Mouse (Mus musculus): Measurements from ENCODE around the gene Amelx. TPM values are rescaled to one million over a fixed set of nuclear protein-coding genes. Genes with fewer than 3 reads are reported as not detected.

Amelx gene
- polyA plus RNA-seq, 1 experiment from 2014 or later, result not detected

DNA sequence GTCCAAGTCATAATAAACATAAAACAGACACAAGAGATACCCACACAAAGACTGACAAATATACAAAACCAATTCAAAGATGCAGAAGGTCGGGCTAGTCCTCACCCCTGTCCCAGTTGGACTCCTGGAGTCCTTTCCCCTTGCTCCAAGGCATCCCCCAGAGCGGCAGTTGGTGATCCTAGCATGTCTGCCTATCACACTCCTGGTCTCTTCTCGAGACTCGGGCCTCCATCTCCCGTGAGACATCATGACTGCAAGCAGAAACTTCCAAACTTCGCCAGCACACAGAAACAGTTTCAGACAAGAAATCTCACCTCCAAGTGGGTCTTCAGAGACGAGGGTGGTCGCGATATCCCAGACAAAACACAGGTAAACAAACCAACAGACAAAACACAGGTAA lies 46.5 kb downstream of the Amelx start:
- WGBS, result 81% methylated on average over 9 of the region's 9 CpGs
- H3K4me3 ChIP-seq (ENCODE audit: low read depth, low read length), result no peak overlapping the region

GRCm38 (mm10) chrX:169139758-169140157 lies 47.2 kb downstream of the Amelx start:
- Histone ChIP-seq H3K4me3 (ENCODE audit: low read depth, low read length) (no peak overlapping the region), H3K27me3 (ENCODE audit: control insufficient read depth, insufficient read depth, low read length) (no peaks in the 10 kb centered on the region), H3K36me3 (ENCODE audit: control insufficient read depth, insufficient read depth, low read length) (no peaks in the 10 kb centered on the region), H3K9ac (replicated peaks; ENCODE audit: low read depth, low read length) (no peak overlapping the region), H3K4me2 (replicated peaks; ENCODE audit: low read depth, low read length) (no peak overlapping the region), H3K27ac (ENCODE audit: low read length) (no peak overlapping the region), H3K9me3 (ENCODE audit: control insufficient read depth, low read depth, low read length) (no peaks in the 10 kb centered on the region), H3K4me1 (ENCODE audit: control insufficient read depth, insufficient read depth, low read length) (no peaks in the 10 kb centered on the region)
- 83% methylated on average over 7 of the region's 7 CpGs for WGBS
- no peak for ATAC-seq (ENCODE audit: insufficient number of reproducible peaks, insufficient read depth, low FRiP score, low read depth)

More for the DNA sequence above, 46.5 kb downstream of the Amelx start:
- no peak overlapping the region for H3K9ac ChIP-seq (replicated peaks; ENCODE audit: low read depth, low read length)
- no peaks in the 10 kb centered on the region for H3K36me3 ChIP-seq (ENCODE audit: control insufficient read depth, insufficient read depth, low read length)
- no peak for ATAC-seq (ENCODE audit: insufficient number of reproducible peaks, insufficient read depth, low FRiP score, low read depth)
- no peaks in the 10 kb centered on the region for H3K4me1 ChIP-seq (ENCODE audit: control insufficient read depth, insufficient read depth, low read length)
- H3K9me3 ChIP-seq (ENCODE audit: control insufficient read depth, low read depth, low read length), result no peaks in the 10 kb centered on the region
- no peaks in the 10 kb centered on the region for H3K27me3 ChIP-seq (ENCODE audit: control insufficient read depth, insufficient read depth, low read length)
- H3K4me2 ChIP-seq (replicated peaks; ENCODE audit: low read depth, low read length), result no peak overlapping the region
- H3K27ac ChIP-seq (ENCODE audit: low read length), result no peak overlapping the region

Other genes starting within 250 kb of the Amelx start
- 30.0 and 30.4 TPM in 2 replicates for gene Hccs, start 133.2 kb upstream of the Amelx start, polyA plus RNA-seq (2014; fragmentation: Nextera tagmentation; extraction: Ambion mirVana)